Mouse (Mus musculus): ENCODE measurements at regions not wholly inside any gene's neighbourhood (a gene's known extent, or its start where the extent isn't known, plus 50 kb on each side); places are given as distances from the start of the nearest gene placed in this dataset.

DNA sequence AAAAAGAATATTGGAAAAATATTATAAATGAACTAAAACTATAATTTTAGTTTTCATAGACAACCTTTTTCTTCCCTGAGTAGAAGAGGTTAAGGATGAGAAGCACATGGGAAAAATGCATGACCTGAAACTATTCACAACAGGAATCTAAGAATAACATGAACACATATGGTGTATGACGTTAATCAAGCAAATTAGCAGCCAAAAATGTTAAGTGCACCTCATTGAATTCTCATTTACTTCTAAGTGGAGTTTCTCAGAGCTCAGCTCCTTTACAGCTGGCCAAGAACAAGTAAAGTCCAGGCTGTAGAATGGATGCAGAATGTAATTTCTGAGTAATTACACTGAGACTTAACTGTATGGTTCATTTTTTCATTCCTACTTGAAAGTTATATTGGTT, 137.9 kb upstream of the Vegfc start:
- Histone ChIP-seq H3K9ac (ENCODE audit: low read length) (no peak overlapping the region), H3K27me3 (replicated peaks; ENCODE audit: control insufficient read depth, insufficient read depth, low read length) (no peaks in the 10 kb centered on the region), H3K36me3 (ENCODE audit: control insufficient read depth, insufficient read depth, low read length) (no peaks in the 10 kb centered on the region), H3K27ac (ENCODE audit: low read depth, low read length) (no peak overlapping the region), H3K4me3 (ENCODE audit: low read depth, low read length) (no peak overlapping the region), H3K9me3 (replicated peaks; ENCODE audit: control insufficient read depth, low read length) (no peaks in the 10 kb centered on the region), H3K4me1 (ENCODE audit: control insufficient read depth, insufficient read depth, low read length) (no peaks in the 10 kb centered on the region; the same call in 1 of the 2 replicates), H3K4me2 (ENCODE audit: low read length) (no peak overlapping the region)
- ATAC-seq (no peak), DNase-seq (ENCODE audit: low spot score) (peak; percentile 64)
- WGBS: 11% methylated on average over 1 of the region's 1 CpGs

DNA sequence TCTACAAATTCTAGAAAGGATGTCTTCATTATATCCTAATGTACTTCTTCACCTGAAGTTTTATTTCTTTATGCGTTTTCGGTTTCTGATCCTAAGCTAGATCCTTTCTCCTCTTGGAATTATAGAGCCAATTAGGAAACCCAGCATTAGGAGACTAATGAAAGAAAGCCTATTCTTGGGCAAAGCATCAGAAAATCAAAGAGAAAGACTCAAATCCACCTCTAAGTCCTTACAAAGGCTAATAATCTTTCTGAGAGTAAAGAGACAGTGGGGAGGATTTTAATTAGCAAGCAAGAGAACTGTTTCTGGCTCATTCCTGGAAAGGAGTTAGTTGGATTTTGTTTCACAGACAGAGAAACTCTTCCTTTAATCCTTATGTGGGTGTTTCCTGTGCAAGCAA, 136.3 kb upstream of the Vegfc start:
- H3K9me3 ChIP-seq (replicated peaks; ENCODE audit: control insufficient read depth, low read length): no peaks in the 10 kb centered on the region
- 5% methylated on average over 2 of the region's 2 CpGs for WGBS
- no peaks in the 10 kb centered on the region for H3K36me3 ChIP-seq (ENCODE audit: control insufficient read depth, insufficient read depth, low read length)
- no peaks in the 10 kb centered on the region; the same call in 1 of the 2 replicates for H3K4me1 ChIP-seq (ENCODE audit: control insufficient read depth, insufficient read depth, low read length)
- no peaks in the 10 kb centered on the region for H3K27me3 ChIP-seq (replicated peaks; ENCODE audit: control insufficient read depth, insufficient read depth, low read length)
- no peak overlapping the region for H3K4me2 ChIP-seq (ENCODE audit: low read length)
- DNase-seq (ENCODE audit: low spot score): peak; percentile 73
- ATAC-seq: peak; percentile 40; the same call in 1 of the 2 replicates
- no peak overlapping the region for H3K4me3 ChIP-seq (ENCODE audit: low read depth, low read length)
- no peak overlapping the region for H3K27ac ChIP-seq (ENCODE audit: low read depth, low read length)
- no peak overlapping the region for H3K9ac ChIP-seq (ENCODE audit: low read length)

DNA sequence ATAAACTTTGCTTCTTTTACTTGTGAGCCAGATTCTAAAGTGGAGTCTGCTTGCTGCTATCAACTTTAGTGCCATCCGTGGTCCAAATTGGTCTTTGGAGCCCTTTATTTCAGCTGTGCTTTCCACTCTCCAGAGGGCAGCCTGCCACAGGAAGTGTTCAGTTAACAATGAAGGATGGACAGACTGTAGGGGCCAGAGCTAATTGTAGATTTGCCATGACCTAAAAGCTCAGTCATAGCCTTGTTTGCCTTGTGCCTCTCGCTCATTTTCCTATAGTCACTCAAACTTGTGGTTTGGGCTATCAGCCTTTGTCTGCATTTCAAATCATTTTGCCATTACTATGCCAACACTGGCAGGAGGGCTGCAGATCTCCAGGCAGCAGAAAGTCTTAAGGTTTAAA, 131.8 kb upstream of the Vegfc start:
- no peaks in the 10 kb centered on the region for H3K36me3 ChIP-seq (ENCODE audit: control insufficient read depth, insufficient read depth, low read length)
- DNase-seq (ENCODE audit: low spot score) (no peak), ATAC-seq (no peak)
- H3K4me1 ChIP-seq (ENCODE audit: control insufficient read depth, insufficient read depth, low read length): no peaks in the 10 kb centered on the region
- no peaks in the 10 kb centered on the region for H3K9me3 ChIP-seq (replicated peaks; ENCODE audit: control insufficient read depth, low read length)
- WGBS: 49% methylated on average over 2 of the region's 2 CpGs
- H3K27ac ChIP-seq (ENCODE audit: low read depth, low read length): no peak overlapping the region
- H3K9ac ChIP-seq (ENCODE audit: low read length): no peak overlapping the region
- no peaks in the 10 kb centered on the region for H3K27me3 ChIP-seq (replicated peaks; ENCODE audit: control insufficient read depth, insufficient read depth, low read length)
- H3K4me2 ChIP-seq (ENCODE audit: low read length): no peak overlapping the region
- no peak overlapping the region for H3K4me3 ChIP-seq (ENCODE audit: low read depth, low read length)

- Histone ChIP-seq H3K4me2 (ENCODE audit: low read length) (no peak overlapping the region), H3K9me3 (replicated peaks; ENCODE audit: control insufficient read depth, low read length) (no peaks in the 10 kb centered on the region), H3K36me3 (ENCODE audit: control insufficient read depth, insufficient read depth, low read length) (no peaks in the 10 kb centered on the region), H3K9ac (ENCODE audit: low read length) (no peak overlapping the region), H3K27ac (ENCODE audit: low read depth, low read length) (no peak overlapping the region), H3K27me3 (replicated peaks; ENCODE audit: control insufficient read depth, insufficient read depth, low read length) (no peaks in the 10 kb centered on the region), H3K4me3 (ENCODE audit: low read depth, low read length) (no peak overlapping the region), H3K4me1 (ENCODE audit: control insufficient read depth, insufficient read depth, low read length) (no peaks in the 10 kb centered on the region)
- ATAC-seq (no peak), DNase-seq (ENCODE audit: low spot score) (peak; percentile 16)
Observed at GRCm38 (mm10) chr8:53947384-53947783, 130.0 kb upstream of the Vegfc start.

DNA sequence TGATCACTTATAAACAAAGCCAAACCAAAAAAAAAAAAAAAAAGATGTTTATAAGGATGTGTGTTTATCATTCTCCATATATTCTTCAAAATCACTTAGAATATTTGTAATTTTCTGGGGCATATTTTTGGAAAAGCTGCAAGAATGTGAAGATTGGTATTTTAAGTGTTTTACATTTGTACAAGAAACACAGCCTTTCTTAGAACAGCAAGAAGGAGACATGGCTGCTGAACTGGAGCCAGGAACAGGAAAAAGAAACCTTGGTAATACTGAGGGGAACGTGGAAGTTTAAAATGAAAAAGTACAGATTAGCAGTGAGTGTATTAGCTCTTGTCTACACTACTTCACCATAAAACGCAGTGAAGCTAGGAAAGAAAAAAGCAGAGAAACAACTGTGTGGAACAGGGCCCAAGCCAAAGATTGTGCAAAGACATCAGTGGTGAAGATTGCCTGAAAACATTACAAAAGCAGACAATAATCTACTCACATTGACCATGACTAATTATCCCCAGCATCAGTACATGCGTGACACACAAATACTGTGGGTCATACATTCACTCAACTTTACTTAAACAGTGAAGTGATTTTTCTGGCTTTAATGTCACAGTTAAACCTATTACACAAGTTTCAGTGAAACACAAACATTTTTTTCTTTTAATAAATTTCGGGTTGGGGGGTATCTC, 122.8 kb upstream of the Vegfc start:
- 68% methylated on average over 4 of the region's 4 CpGs for WGBS
- ATAC-seq (no peak), DNase-seq (ENCODE audit: low spot score) (no peak)

DNA sequence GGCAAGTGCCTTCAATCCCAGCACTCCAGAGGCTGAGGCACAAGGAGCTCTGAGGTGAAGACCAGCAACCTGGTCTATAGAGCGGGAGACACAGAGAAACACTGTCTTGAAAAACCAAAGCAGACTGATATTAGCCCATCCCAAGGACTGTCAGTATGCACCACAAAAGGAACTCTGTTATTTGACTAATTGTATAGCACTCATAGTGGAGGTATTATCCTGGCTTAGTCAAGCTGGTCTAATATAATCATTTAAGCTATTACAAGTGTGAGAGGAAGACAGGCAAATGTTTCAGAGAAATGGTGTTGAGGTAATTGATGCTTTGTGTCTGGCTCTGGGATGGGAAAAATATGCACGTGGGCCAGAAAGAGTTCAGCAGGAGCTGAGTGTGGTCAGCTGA, 121.3 kb upstream of the Vegfc start:
- ATAC-seq: peak; percentile 46; the same call in 1 of the 2 replicates
- WGBS: 19% methylated on average over 2 of the region's 2 CpGs

More for the DNA sequence above, 122.8 kb upstream of the Vegfc start:
- Histone ChIP-seq H3K4me2 (ENCODE audit: low read length) (no peak overlapping the region), H3K9me3 (replicated peaks; ENCODE audit: control insufficient read depth, low read length) (no peaks in the 10 kb centered on the region), H3K36me3 (ENCODE audit: control insufficient read depth, insufficient read depth, low read length) (no peaks in the 10 kb centered on the region), H3K9ac (ENCODE audit: low read length) (no peak overlapping the region), H3K27ac (ENCODE audit: low read depth, low read length) (no peak overlapping the region), H3K4me3 (ENCODE audit: low read depth, low read length) (no peak overlapping the region), H3K4me1 (ENCODE audit: control insufficient read depth, insufficient read depth, low read length) (peaks cover 4% of the 10 kb centered on the region; the same call in 1 of the 2 replicates), H3K27me3 (replicated peaks; ENCODE audit: control insufficient read depth, insufficient read depth, low read length) (no peaks in the 10 kb centered on the region)

DNA sequence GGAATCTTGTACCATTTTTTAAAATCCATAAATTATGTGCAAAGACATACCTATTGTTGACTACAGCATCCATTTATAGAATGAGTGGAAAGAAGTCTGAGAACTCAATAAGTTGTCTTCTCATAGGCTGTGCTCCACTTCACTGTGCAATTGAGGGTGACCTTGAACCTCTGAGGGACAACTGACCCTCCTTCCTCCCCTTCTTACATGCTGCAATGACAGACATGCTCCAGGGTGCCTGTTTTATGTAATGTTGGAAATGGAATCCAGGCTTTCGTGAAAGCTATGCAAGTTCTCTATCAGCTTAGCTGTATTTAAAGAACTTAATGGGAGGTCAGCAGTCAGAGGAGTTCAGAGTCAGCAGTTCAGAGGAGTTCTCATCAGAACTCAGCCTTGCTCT, 118.9 kb upstream of the Vegfc start:
- Histone ChIP-seq H3K27me3 (replicated peaks; ENCODE audit: control insufficient read depth, insufficient read depth, low read length) (no peaks in the 10 kb centered on the region), H3K36me3 (ENCODE audit: control insufficient read depth, insufficient read depth, low read length) (no peaks in the 10 kb centered on the region), H3K4me3 (ENCODE audit: low read depth, low read length) (no peak overlapping the region), H3K4me1 (ENCODE audit: control insufficient read depth, insufficient read depth, low read length) (peaks cover 4% of the 10 kb centered on the region; the same call in 1 of the 2 replicates), H3K9ac (ENCODE audit: low read length) (no peak overlapping the region), H3K27ac (ENCODE audit: low read depth, low read length) (no peak overlapping the region), H3K9me3 (replicated peaks; ENCODE audit: control insufficient read depth, low read length) (no peaks in the 10 kb centered on the region), H3K4me2 (ENCODE audit: low read length) (no peak overlapping the region)
- 74% methylated on average over 1 of the region's 1 CpGs for WGBS
- ATAC-seq (no peak), DNase-seq (ENCODE audit: low spot score) (no peak)

More for the DNA sequence above, 121.3 kb upstream of the Vegfc start:
- Histone ChIP-seq H3K4me1 (ENCODE audit: control insufficient read depth, insufficient read depth, low read length) (peaks cover 4% of the 10 kb centered on the region; the same call in 1 of the 2 replicates), H3K9ac (ENCODE audit: low read length) (no peak overlapping the region), H3K4me2 (ENCODE audit: low read length) (no peak overlapping the region), H3K27ac (ENCODE audit: low read depth, low read length) (no peak overlapping the region), H3K4me3 (ENCODE audit: low read depth, low read length) (no peak overlapping the region), H3K36me3 (ENCODE audit: control insufficient read depth, insufficient read depth, low read length) (no peaks in the 10 kb centered on the region), H3K27me3 (replicated peaks; ENCODE audit: control insufficient read depth, insufficient read depth, low read length) (no peaks in the 10 kb centered on the region), H3K9me3 (replicated peaks; ENCODE audit: control insufficient read depth, low read length) (no peaks in the 10 kb centered on the region)
- DNase-seq (ENCODE audit: low spot score): peak; percentile 23

DNA sequence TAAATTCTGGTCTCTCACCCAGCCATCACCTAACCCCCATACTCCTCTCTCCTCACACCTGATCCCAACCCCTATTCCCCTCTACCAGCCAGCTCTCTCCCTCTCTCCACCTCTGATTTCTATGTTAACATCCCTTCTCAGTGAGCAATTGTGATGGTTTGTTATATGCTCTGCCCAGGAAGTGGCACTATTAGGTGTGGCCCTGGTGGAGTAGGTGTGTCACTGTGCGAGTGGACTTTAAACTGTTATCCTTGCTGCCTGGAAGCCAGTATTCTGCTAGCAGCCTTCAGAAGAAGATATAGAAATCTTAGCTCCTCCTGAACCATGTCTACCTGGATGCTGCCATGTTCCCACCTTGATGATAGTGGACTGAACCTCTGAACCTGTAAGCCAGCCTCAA, 114.4 kb upstream of the Vegfc start:
- Histone ChIP-seq H3K36me3 (ENCODE audit: control insufficient read depth, insufficient read depth, low read length) (no peaks in the 10 kb centered on the region), H3K9ac (ENCODE audit: low read length) (no peak overlapping the region), H3K9me3 (replicated peaks; ENCODE audit: control insufficient read depth, low read length) (no peaks in the 10 kb centered on the region), H3K27me3 (replicated peaks; ENCODE audit: control insufficient read depth, insufficient read depth, low read length) (no peaks in the 10 kb centered on the region), H3K4me1 (ENCODE audit: control insufficient read depth, insufficient read depth, low read length) (no peaks in the 10 kb centered on the region), H3K27ac (ENCODE audit: low read depth, low read length) (no peak overlapping the region), H3K4me3 (ENCODE audit: low read depth, low read length) (no peak overlapping the region), H3K4me2 (ENCODE audit: low read length) (no peak overlapping the region)
- no peak for DNase-seq (ENCODE audit: low spot score)
- ATAC-seq: no peak
- WGBS: 94% methylated on average over 1 of the region's 1 CpGs

GRCm38 (mm10) chr8:53984296-53984695, 93.1 kb upstream of the Vegfc start:
- Histone ChIP-seq H3K4me1 (ENCODE audit: control insufficient read depth, insufficient read depth, low read length) (no peaks in the 10 kb centered on the region), H3K27ac (ENCODE audit: low read depth, low read length) (no peak overlapping the region), H3K9ac (ENCODE audit: low read length) (no peak overlapping the region), H3K9me3 (replicated peaks; ENCODE audit: control insufficient read depth, low read length) (no peaks in the 10 kb centered on the region), H3K36me3 (ENCODE audit: control insufficient read depth, insufficient read depth, low read length) (no peaks in the 10 kb centered on the region), H3K4me3 (ENCODE audit: low read depth, low read length) (no peak overlapping the region), H3K4me2 (ENCODE audit: low read length) (no peak overlapping the region), H3K27me3 (replicated peaks; ENCODE audit: control insufficient read depth, insufficient read depth, low read length) (no peaks in the 10 kb centered on the region)
- DNase-seq (ENCODE audit: low spot score): no peak
- no peak for ATAC-seq
- WGBS: 92% methylated on average over 2 of the region's 2 CpGs

Measured in forebrain, embryonic 14.5 days (tissue).